In genomic region chr15:79892995-79893823, GRCm38 (mm10) we compare ENCODE assay signal across 9 mouse cellular contexts. TPM values are rescaled to one million over a fixed set of nuclear protein-coding genes. Genes with fewer than 3 reads are reported as not detected.
A peak's percentile ranks its signal among the peaks of the same experiment; 100 is the strongest.
DNase-seq lines count a peak whose midpoint lies in the region; ATAC-seq and TF ChIP-seq lines count a peak whose summit lies in the region.
"Had no signal": no experiment of that assay in that cellular context is flagged by ENCODE, and none has a peak within 500 bp of the region (broad histone marks: within the 10 kb centered on the region; RNA-seq: fewer than 3 reads in every experiment).

No protein-coding gene starts in this region.

- H3K4me2 ChIP-seq in hindbrain, embryonic 16.5 days (ENCODE audit: low read length): peak overlapping the region; percentile 61
- H3K4me2 ChIP-seq in midbrain, embryonic 15.5 days: no peak overlapping the region; the same call in 1 of the 2 replicates

- no peaks in the 10 kb centered on the region for H3K27me3 ChIP-seq in kidney, adult 2 months (replicated peaks; ENCODE audit: control insufficient read depth, insufficient read depth, low read length)
- no peaks in the 10 kb centered on the region for H3K27me3 ChIP-seq in G1E (ENCODE audit: insufficient read depth, low read length)
- H3K27me3 ChIP-seq in hindbrain, embryonic 16.5 days (replicated peaks; ENCODE audit: control insufficient read depth, insufficient read depth, low read length): peaks cover 2% of the 10 kb centered on the region; the same call in 1 of the 2 replicates
- no peaks in the 10 kb centered on the region for H3K27me3 ChIP-seq in megakaryocyte, embryonic 14.5 days (replicated peaks)
- H3K27me3 ChIP-seq in midbrain, embryonic 15.5 days (replicated peaks): peaks cover 13% of the 10 kb centered on the region

- no peak for ATAC-seq in G1E (ENCODE audit: extremely low read depth, insufficient number of reproducible peaks, low FRiP score, poor library complexity, severe bottlenecking)
- ATAC-seq in hindbrain, embryonic 16.5 days: no peak
- no peak for ATAC-seq in midbrain, embryonic 15.5 days (replicated peaks)

- H3K27ac ChIP-seq in kidney, adult 2 months (ENCODE audit: insufficient read depth, low read depth, low read length): peak overlapping the region; percentile 76
- no peak overlapping the region for H3K27ac ChIP-seq in hindbrain, embryonic 16.5 days (ENCODE audit: low read depth, low read length)
- no peak overlapping the region for H3K27ac ChIP-seq in midbrain, embryonic 15.5 days

- H3K4me1 ChIP-seq in kidney, adult 2 months (ENCODE audit: control insufficient read depth, insufficient read depth, low read length): no peaks in the 10 kb centered on the region; the same call in 1 of the 2 replicates
- H3K4me1 ChIP-seq in G1E (ENCODE audit: insufficient read depth, low read depth, low read length): peaks cover 41% of the 10 kb centered on the region
- H3K4me1 ChIP-seq in hindbrain, embryonic 16.5 days (ENCODE audit: control insufficient read depth, insufficient read depth, low read depth, low read length): peaks cover 5% of the 10 kb centered on the region
- H3K4me1 ChIP-seq in megakaryocyte, embryonic 14.5 days: peaks cover 32% of the 10 kb centered on the region
- peaks cover 7% of the 10 kb centered on the region for H3K4me1 ChIP-seq in midbrain, embryonic 15.5 days

- WGBS in kidney, adult 2 months: 60% methylated on average over 15 of the region's 15 CpGs
- 86% methylated on average over 15 of the region's 15 CpGs for WGBS in hindbrain, embryonic 16.5 days
- WGBS in midbrain, embryonic 15.5 days: 84% methylated on average over 15 of the region's 15 CpGs

- DNase-seq in kidney, adult 2 months: peak; percentile 36
- DNase-seq in kidney, adult 11 months: no peak
- DNase-seq in G1E (ENCODE audit: low spot score): no peak
- no peak for DNase-seq in cerebellum, adult 11 months
- DNase-seq in adrenal gland, adult 2 months: no peak
- DNase-seq: gastrocnemius, postnatal 10 days had no signal

- H3K9me3 ChIP-seq in G1E (replicated peaks): no peaks in the 10 kb centered on the region
- H3K9me3 ChIP-seq in hindbrain, embryonic 16.5 days (ENCODE audit: control insufficient read depth, low read length): no peaks in the 10 kb centered on the region
- no peaks in the 10 kb centered on the region for H3K9me3 ChIP-seq in megakaryocyte, embryonic 14.5 days
- H3K9me3 ChIP-seq in midbrain, embryonic 15.5 days: no peaks in the 10 kb centered on the region

- no peak for TF ChIP-seq CTCF in kidney, adult 2 months (conservative IDR thresholded peaks at IDR 0.05; ENCODE audit: insufficient read depth, insufficient read length, low read depth, low read length)
- TF ChIP-seq CTCF in G1E (IDR thresholded peaks at IDR 0.05; ENCODE audit: low read depth, low read length): no peak

- no peak for TF ChIP-seq POLR2A in kidney, adult 2 months (IDR thresholded peaks at IDR 0.05; ENCODE audit: low read depth, low read length)

- H3K4me3 ChIP-seq in kidney, adult 2 months (ENCODE audit: insufficient read depth, low read depth, low read length): peak overlapping the region; percentile 55
- H3K4me3 ChIP-seq in G1E (ENCODE audit: low read depth, low read length): peak overlapping the region; percentile 76
- no peak overlapping the region; the same call in 1 of the 2 replicates for H3K4me3 ChIP-seq in hindbrain, embryonic 16.5 days (ENCODE audit: low read length)
- H3K4me3 ChIP-seq in megakaryocyte, embryonic 14.5 days (replicated peaks): peak overlapping the region; percentile 97
- H3K4me3 ChIP-seq in midbrain, embryonic 15.5 days: no peak overlapping the region

- H3K9ac ChIP-seq in hindbrain, embryonic 16.5 days (ENCODE audit: low read depth, low read length): no peak overlapping the region
- no peak overlapping the region for H3K9ac ChIP-seq in midbrain, embryonic 15.5 days

- no peaks in the 10 kb centered on the region for H3K36me3 ChIP-seq in kidney, adult 2 months (ENCODE audit: control insufficient read depth, insufficient read depth, low read length)
- H3K36me3 ChIP-seq in G1E (replicated peaks): peaks cover 17% of the 10 kb centered on the region
- no peaks in the 10 kb centered on the region for H3K36me3 ChIP-seq in hindbrain, embryonic 16.5 days (ENCODE audit: control insufficient read depth, insufficient read depth, low read length)
- peaks cover 26% of the 10 kb centered on the region for H3K36me3 ChIP-seq in megakaryocyte, embryonic 14.5 days (replicated peaks; ENCODE audit: low read length)
- no peaks in the 10 kb centered on the region for H3K36me3 ChIP-seq in midbrain, embryonic 15.5 days (replicated peaks)

RNA-seq across cellular contexts. Expression of gene Apobec3, which starts 1.8 kb away (rescaled TPM):
- 9.5 and 13.4 TPM in 2 replicates for polyA plus RNA-seq in kidney, adult 2 months (2012; rRNA removed)
- 33.7 and 97.1 TPM in 2 replicates for total RNA-seq in G1E (2014; fragmentation: Nextera tagmentation)
- 27.2 and 39.8 TPM in 2 replicates for total RNA-seq in G1E (2017)
- polyA plus RNA-seq in G1E (2012): 1.1 and 2.6 TPM in 2 replicates
- polyA plus RNA-seq in hindbrain, embryonic 16.5 days (2015; fragmentation: Nextera tagmentation; extraction: Ambion mirVana): 4.5 and 5.1 TPM in 2 replicates
- polyA plus RNA-seq in megakaryocyte, embryonic 14.5 days (2012; ENCODE audit: insufficient read depth, low replicate concordance): 0.81 and 1.1 TPM in 2 replicates
- 3.5 and 4.0 TPM in 2 replicates for polyA plus RNA-seq in midbrain, embryonic 15.5 days (2015; fragmentation: Nextera tagmentation; extraction: Ambion mirVana)
- 10 to 100 TPM; 13.1 to 16.5 TPM for total RNA-seq in adrenal gland, adult 2 months (2021)
- 5.2 and 6.7 TPM in 2 replicates for polyA plus RNA-seq in adrenal gland, adult 2 months (2012; rRNA removed)

RNA-seq across cellular contexts. Expression of gene Cbx6, which starts 58.7 kb away (rescaled TPM):
- polyA plus RNA-seq in kidney, adult 2 months (2012; rRNA removed): 49.5 and 62.1 TPM in 2 replicates
- total RNA-seq in G1E (2014; fragmentation: Nextera tagmentation) (0.73 and 5.9 TPM in 2 replicates), G1E (2017) (1.4 and 1.6 TPM in 2 replicates)
- polyA plus RNA-seq in G1E (2012): 6.1 and 8.7 TPM in 2 replicates
- 65.2 and 67.2 TPM in 2 replicates for polyA plus RNA-seq in hindbrain, embryonic 16.5 days (2015; fragmentation: Nextera tagmentation; extraction: Ambion mirVana)
- 17.1 and 24.0 TPM in 2 replicates for polyA plus RNA-seq in megakaryocyte, embryonic 14.5 days (2012; ENCODE audit: insufficient read depth, low replicate concordance)
- 70.6 and 75.7 TPM in 2 replicates for polyA plus RNA-seq in midbrain, embryonic 15.5 days (2015; fragmentation: Nextera tagmentation; extraction: Ambion mirVana)
- total RNA-seq in adrenal gland, adult 2 months (2021): 10 to 100 TPM; 46.2 to 67.3 TPM
- polyA plus RNA-seq in adrenal gland, adult 2 months (2012; rRNA removed): 105 and 106 TPM in 2 replicates

RNA-seq across cellular contexts. Expression of gene Npcd, which starts 59.2 kb away (rescaled TPM):
- 0.62 TPM in 1 of 2 replicates, not detected in the other for polyA plus RNA-seq in kidney, adult 2 months (2012; rRNA removed)
- not detected in 2 replicates for total RNA-seq in G1E (2014; fragmentation: Nextera tagmentation)
- total RNA-seq in G1E (2017): not detected in 2 replicates
- polyA plus RNA-seq in G1E (2012): not detected in 2 replicates
- 0.41 and 0.67 TPM in 2 replicates for polyA plus RNA-seq in hindbrain, embryonic 16.5 days (2015; fragmentation: Nextera tagmentation; extraction: Ambion mirVana)
- 0.09 TPM in 1 of 2 replicates, not detected in the other for polyA plus RNA-seq in megakaryocyte, embryonic 14.5 days (2012; ENCODE audit: insufficient read depth, low replicate concordance)
- polyA plus RNA-seq in midbrain, embryonic 15.5 days (2015; fragmentation: Nextera tagmentation; extraction: Ambion mirVana): 0.42 and 0.98 TPM in 2 replicates
- 1 to 10 TPM; 1.2 to 2.0 TPM for total RNA-seq in adrenal gland, adult 2 months (2021)
- 13.4 and 14.6 TPM in 2 replicates for polyA plus RNA-seq in adrenal gland, adult 2 months (2012; rRNA removed)

Comparison
In these comparisons a context has a peak if more than half of its experiments do, and no peak if none do; other contexts are left out.
1. H3K4me3 ChIP-seq: peak in kidney, adult 2 months (single experiment), G1E (single experiment) and megakaryocyte, embryonic 14.5 days (single experiment); none in hindbrain, embryonic 16.5 days (single experiment) and midbrain, embryonic 15.5 days (single experiment).